Mouse (Mus musculus): ENCODE results near the gene BC017158.
"Not testable (repeated sequence)": the region's sequence is repeated elsewhere in the genome, so short reads cannot be mapped to it uniquely, and the experiment has no call there.

BC017158 gene

DNA sequence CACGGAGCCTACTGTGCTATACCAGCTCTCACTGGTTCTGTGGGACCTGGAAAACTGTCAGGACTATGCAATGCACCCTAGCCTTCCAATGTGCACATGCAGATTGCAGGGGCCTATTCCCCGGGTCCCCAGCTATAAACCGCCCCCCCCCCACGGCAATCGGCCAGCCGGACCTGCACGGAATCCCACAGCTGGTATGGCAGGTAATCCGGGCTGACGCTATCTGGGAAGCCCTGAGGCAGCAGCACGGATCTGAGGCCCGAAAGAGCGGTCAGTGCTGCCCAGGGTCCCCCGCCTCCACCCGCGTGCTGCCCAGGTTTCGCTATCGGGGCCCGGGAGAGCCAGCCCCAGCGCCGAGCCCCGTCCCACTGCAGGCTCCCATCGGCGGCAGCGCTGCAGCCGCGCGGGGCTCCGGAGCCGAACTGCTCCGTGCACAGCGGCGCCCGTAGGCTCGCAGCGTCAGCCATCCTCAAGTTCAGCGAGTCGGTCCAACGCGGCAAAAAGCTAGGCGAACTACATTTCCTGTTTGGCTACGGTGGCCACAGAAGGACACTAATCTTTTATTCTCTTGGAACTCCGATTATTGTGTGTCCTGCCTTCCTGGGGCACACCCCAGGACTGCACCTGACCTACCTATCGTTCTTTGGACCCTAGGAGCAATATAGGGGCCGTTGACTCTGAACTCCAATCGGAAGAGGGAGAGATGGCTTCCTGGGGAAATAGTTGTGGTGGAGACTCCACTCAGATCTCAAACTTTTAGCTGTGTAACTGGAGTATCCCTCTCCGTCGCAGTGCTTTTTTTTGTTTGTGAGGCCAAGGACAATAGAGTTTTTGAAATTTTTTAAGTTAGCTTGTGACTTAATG is at the start of gene BC017158:
BC017158 (minus strand) TSS at position 554 of the 864 bp plus-strand sequence.
- in situ Hi-C loops (cut with MseI, MboI) = no loop called here

DNA sequence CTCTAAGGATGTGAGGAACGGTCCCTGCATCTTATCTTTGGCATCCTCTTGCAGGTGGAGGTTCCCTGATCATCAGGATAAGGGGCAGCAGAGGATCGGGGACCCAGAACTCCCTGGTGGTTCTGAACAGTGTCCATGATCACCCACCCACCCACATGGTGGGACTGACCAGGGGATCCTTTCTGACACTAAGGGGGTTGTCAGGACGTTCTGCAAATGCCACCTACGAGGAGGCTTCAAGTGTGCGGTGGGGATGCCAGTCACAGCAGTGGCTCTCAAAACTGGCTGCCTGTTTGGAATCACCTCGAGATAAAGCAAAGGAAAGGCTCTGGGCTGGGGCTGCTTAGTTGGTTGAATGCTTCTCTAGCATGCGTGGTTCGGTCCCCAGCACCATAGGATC is 49.0 kb upstream of the BC017158 start:
- in situ Hi-C loops (cut with MseI, MboI) = loop anchor here (5.0 kb wide), 1 partner anchor 100 kb away; the partner anchor contains the start of gene Tgfb1i1 (in 2 of the 2)

DNA sequence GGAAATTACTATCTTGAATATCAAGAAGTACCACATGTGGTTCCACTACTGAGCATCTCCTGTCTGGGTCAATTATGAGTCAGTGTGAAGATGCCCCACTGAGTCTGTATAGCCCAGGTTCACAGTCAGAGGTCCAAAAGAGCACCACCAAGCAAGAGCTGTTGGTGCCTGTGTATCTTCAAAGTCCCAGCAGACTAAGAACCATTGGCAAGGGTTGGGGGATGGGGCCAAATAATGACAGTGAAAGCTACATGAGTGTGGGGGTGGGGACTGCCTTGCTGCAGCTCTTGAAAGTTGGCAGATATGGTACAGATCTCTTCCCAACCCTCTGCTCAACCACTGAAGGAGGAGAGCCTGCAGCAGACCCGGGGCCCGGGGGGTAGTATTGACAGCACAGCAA is 48.6 kb upstream of the BC017158 start:
- in situ Hi-C loops (cut with MseI, MboI) = loop anchor here (5.0 kb wide), 1 partner anchor 99 kb away; the partner anchor contains the start of gene Tgfb1i1 (in 2 of the 2)

DNA sequence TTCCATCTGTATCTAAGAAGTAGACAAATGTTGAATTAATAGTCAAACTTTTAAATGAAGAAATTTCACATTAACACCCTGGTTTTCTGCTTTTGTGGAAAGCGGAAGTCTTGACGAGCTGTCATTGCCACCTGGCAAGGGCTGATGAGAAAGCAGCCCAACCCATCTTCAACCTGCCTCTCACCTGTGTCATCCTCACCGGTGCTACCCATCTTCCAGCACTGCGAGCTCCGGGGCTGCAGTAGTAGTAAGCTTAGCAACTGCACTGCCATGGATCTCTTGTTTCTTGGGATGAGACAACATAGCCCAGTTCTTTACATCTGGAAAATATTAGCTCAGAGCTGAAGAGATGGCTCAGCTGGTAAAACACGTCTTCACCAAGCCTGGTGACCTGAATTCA is 47.7 kb upstream of the BC017158 start:
- in situ Hi-C loops (cut with MseI, MboI) = loop anchor here (5.0 kb wide), 1 partner anchor 98 kb away; the partner anchor contains the start of gene Tgfb1i1 (in 2 of the 2)

DNA sequence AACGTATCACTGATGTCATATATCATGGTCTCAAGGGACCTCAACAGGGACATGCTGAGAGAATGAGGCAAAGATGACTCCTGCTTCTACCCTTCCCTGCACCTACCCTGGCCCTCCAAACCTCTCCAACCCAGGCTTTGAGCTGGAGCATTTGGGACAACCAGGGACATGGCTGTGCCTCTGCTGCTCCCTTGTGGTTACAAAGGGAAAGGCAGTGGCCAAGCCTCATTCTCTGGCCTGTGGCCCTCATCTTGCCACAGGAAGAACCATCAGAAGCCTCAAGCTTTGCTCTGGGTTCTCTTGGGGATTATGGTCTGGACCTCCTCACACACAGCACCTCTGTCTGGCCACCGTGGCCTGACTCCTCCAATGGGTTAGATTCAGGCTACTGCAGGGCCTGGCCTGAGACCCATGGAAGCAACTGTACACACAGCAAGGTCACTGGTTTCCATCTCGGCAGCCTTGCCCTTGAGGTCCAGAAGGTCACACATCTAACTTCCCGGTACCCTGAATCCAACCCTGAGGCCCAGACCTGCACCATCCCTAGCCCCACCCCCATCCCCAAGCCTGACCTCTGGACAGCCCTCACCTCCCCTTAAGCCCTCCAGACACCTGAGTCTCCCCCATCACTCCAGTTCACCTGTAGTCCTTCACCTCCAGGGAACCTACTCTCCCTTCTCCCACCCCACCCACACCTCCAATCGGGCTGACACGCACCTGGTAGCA is 47.1 kb upstream of the BC017158 start:
- in situ Hi-C loops (cut with MseI, MboI) = loop anchor here (5.0 kb wide), 1 partner anchor 98 kb away; the partner anchor contains the start of gene Tgfb1i1 (in 2 of the 2)

DNA sequence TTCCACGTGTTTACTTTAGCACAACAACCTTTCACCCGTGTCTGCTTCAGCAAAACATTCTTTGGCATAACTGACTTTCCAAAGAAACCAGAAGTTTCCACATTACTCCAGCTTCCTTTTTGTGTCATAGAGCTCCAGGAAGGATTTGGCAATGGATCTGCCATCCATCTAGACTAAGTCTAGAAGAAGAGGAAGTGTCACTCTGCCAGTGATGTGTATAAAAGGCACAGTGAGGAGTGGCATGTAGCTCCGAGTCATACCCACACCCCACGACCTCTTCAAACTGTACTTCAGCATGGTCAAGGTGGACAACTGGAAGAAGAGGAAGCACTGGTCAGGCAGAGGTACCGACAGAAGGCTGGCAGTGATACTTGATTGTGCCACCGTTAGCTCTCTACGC is 46.5 kb upstream of the BC017158 start:
- in situ Hi-C loops (cut with MseI, MboI) = no loop called here

DNA sequence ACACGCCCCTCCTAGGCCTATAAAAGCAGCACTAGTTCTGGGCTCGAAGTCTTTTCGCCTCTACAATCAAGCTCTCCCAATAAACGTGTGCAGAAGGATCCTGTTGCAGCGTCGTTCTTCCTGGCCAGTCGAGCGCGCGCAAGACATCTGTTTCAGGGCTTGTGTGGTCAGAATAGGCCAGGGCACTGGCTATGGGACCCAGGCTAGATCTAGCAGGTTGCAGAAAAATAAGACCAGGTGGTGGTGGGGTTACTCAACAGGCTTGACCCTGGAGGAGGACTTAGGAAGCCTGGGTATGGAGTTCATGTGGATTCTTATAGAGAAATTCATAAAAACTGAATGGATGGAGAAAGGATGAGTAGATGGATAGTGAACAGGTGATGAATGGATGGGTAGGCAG is 44.7 kb upstream of the BC017158 start:
- in situ Hi-C loops (cut with MseI, MboI) = not testable (repeated sequence)

DNA sequence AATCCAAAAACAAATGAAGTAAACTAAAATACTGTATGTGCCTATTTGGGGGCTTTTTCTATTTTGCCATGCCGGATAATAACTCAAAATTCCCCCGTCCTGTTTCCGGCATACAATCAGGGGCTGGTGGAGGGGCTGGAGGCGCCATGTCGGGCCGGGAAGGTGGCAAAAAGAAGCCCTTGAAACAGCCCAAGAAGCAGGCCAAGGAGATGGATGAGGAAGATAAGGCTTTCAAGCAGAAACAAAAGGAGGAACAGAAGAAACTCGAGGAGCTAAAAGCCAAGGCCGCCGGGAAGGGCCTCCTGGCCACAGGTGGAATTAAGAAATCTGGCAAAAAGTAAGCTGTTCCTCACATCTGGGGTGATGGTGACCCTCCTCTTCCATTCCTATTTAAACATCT is 42.4 kb upstream of the BC017158 start:
- in situ Hi-C loops (cut with MseI, MboI) = not testable (repeated sequence)

DNA sequence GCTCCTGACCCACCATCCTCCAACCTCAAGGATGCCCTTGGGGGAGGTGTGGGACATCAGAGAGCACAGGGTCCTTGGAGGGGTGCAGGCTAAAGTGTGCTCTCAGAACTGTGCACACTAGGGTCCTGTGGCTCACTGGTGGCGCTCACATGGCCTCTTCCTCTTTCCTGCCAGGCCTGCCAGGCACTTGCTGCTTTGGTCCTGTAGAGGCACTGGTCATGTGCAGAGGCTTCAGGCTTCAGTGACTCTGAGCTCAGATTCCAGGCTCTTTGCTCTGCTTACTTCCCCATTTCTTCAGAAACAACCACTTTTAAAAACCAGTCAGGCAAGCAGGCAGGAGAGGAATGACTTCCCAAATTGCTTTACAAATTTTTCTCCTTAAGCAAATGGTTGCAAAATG is 34.9 kb upstream of the BC017158 start:
- in situ Hi-C loops (cut with MseI, MboI) = no loop called here

DNA sequence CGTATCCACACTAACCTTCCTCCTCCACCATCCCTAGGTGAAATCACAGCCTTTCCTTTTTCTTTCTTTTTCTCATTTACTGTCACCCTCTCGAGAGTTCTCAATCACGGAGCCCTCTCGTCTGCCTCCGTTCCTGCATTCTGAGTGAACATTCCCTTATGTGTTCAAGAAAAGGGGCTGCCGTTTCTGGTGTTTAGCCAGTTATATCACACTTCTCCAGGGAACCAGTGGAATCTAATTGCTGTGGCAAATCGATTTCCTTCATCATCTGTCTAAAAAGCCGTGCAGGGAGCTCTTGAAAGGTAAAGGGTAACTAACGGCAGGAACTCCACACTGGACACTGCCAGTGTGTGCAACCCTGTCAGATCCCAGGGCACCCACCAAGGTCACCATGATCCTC is 33.0 kb upstream of the BC017158 start:
- in situ Hi-C loops (cut with MseI, MboI) = no loop called here

DNA sequence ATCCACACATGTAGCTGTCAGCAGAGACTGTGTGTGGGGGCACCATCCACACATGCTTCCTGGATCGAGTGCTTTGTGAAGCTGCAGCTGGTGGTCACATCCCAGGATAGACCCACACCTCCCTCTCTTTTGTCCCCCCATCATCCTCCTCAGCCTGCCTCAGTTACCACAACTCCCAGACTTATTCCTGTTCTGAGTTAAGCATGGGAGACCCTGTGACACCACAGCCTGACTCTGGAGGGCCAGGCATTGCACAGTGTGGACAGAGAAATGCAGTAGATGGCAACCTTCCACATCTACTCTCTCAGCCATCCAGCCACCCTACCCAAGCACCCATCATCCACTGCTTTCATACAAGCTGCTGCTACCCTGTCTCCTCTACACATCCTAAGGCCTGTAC is 27.0 kb upstream of the BC017158 start:
- in situ Hi-C loops (cut with MseI, MboI) = no loop called here

DNA sequence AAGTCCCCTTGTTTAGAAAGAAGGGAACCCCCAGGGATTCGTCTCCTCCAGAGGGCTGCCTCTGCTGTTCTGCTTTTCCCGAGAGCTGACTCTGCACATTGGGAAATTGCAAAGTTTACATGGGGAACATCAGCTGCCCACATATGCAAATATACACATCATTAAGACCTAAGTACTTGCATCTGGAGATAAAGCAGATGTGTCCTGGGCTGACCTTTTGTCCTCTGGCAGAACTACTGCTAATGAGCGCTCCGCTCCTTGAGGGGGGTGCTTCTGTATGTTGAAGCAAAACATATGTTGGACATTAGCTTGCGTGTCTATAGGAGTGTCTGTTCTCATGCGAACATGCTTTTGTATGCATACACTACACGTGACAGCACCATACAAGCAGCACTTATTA is 23.3 kb upstream of the BC017158 start:
- in situ Hi-C loops (cut with MseI, MboI) = no loop called here

DNA sequence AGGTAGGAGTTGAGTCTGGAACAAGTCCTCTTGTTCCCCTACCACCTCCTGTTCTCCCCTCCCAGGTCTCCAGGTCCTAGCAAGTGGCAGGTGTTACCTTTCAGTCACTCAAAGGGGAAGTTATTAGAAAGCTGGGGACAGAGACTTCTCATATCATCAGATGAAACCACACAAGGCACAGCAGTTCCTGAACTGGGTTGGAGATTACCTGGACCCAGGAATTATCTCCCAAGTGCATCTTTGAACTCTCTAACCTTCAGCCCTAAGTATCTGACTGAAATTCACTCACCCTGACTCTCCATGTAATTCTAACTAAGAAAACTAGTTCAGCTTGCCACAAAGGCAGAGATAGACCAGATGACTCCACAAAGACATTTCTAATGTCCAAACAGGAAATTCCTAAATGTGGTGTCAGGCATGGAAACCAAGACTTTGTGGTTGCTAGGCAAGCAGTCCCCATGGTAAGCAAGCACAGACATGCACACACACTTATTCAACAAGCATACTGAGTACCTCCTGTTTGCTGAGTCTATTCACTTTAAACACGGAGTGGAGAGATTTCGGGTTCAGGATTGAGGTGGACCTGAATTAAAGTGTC is 22.3 kb upstream of the BC017158 start:
- in situ Hi-C loops (cut with MseI, MboI) = no loop called here

DNA sequence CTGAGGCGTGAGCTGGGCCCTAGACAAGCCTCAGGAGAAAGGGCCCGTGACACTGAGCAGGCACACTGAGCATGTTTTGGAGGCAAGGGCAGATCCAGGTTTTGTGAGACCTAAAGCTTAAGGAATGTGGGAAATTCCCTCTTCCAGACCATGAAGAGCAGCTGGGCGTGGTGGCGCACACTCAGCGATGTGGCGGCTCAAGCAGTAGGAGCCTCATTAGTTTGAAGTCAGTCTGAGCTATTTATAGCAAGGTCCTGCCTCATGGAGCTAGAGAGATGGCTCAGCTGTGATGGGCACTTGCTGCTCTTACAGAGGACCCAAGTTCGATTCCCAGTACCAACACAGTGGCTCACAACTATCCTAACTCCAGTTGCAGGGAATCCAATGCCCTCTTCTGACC is 21.2 kb upstream of the BC017158 start:
- in situ Hi-C loops (cut with MseI, MboI) = no loop called here

DNA sequence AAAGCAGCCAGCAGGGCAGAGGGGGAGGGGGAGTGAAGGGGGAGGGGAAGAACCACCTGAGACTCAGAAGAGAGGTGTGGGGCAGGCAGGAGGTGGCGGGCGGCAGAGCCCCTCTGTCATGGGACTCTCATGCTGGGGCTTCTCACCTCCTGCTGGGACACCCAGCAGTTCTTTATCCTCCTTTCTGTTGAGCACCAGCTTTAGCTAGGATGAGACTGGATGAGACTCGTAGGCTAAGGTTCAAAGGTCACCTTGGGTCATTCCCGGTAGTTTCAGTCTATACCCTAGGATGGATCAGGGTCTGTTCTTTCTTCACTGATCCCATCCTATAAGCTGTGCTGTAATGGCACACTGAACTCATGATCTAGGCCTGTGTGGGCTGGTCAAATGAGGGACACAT is 19.0 kb upstream of the BC017158 start:
- in situ Hi-C loops (cut with MseI, MboI) = no loop called here

DNA sequence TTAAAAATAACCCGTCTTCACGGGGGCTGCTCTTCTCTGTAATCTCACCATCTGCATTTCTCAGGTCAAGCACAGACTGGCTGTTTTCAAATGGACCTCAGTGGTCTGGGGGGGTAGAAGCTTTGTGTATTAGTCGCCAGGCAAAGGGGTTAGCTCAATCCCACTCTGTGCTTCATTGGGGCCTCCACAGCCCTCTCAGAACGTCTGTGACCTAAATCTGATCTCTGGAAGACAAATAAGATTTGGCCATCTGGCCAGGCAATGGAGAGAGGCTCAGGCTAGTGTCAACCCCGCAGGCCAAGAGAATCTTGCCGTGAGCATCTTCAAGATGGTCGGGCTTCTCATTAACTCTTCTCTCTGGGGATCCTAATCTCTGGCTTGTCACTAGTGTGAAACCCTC is 16.5 kb upstream of the BC017158 start:
- in situ Hi-C loops (cut with MseI, MboI) = no loop called here

DNA sequence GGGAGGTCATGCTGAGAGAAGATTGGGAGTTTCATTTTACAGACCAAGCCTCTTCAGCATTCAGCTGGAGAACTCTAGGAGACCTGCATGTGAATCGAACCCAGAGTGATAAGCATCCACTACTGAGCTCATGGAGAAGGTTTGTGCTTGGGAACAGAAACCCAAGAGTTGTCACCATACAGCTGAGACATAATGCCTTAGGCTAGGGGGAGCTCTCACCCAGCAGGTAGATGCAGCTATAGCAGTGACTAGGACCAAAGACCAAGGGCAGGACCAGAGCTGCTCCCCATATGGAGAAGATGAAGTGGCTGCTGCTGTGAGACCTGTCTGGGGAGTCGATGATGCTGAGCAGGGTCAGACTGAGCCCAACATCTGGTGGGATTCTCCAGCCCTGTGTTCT is 15.6 kb upstream of the BC017158 start:
- in situ Hi-C loops (cut with MseI, MboI) = no loop called here

DNA sequence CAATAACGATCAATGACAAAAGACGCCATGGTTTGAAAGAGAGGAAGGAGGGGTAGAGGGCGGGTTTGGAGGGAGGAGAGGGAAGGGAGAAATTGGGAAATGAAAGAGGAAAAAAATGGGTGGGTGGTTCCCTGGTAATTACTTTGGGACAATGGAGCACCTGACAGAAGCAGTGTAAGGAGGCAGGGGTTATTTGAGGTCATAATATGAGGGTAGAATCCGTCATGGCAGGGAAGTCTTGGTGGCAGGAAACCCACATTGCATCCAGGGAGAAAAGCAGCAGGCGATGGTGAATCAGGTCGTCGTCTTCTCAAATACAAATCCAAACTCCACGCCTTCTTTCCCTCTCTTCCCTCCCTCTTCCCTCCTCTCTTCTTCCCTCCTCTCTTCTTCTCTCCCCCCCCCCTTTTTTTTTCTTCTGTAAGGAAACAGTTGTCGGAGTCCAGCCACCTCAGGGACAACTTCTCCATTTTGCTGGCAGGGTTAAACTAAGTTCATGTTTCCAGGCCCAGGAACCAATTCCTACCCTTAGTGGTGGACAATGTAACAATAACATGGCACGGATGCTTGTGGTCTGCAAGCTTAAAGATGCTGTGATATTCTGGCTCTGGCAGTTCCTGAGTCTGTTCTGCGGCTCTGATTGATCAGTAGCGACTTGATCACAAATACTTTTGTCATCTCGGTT is 14.5 kb upstream of the BC017158 start:
- in situ Hi-C loops (cut with MseI, MboI) = no loop called here

DNA sequence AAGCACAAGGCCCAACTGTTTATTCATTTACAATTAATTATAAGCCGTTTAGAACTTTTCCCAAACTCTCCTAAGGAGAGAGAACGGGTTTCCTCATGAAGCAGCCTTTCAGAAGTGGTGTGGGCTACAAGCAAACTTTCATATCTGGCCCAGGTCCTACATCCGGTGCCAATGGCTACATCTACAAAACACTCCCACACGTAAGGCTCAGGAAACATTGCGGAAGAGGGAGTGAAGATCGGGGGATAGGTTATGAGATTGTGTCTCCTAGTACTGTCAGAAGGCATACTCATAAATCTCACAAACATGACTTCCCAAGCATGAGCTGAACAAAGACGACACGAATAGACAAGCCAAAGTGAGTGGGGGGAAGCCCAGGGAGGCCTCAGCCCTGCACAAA is 13.8 kb upstream of the BC017158 start:
- in situ Hi-C loops (cut with MseI, MboI) = no loop called here

DNA sequence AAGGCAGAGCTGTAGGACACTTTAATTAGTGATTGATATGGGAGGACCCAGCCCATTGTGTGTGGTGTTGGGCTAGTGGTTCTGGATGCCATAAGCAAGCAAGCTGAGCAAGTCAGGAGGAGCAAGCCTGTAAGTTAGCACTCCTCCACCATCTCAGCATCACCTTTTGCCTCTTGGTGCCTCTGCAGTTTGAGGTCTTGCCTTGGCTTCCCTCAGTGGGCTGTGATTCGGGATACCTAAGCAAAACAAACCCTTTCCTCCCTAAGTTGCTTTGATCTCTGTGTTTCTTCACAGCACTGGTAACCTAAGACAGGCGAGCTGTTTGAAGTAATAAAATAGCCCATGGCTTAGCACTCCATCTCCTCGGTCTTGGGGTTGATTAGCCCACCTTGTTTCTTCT is 13.3 kb upstream of the BC017158 start:
- in situ Hi-C loops (cut with MseI, MboI) = no loop called here

DNA sequence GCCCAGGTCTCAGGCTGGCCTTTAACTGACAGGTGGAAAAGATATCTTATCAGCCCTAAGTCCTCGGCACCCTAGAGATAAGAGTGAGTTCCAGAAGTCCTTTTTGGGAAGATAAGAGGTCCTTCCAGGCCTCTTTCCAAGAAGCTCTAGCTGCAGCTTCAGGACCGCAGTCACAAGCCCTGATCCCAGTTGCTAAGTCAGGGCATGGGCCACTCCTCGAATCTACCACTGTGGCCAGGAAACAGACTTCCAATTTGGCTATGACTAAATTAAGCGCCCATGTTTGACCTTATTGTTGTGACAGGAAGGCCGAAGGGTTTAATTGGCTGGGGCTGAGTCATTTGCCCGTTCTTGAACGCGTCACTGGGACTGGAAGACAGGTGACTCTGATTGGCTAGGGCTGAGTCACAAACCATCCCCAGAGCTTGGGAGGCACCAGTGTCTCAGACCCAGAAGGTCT is 12.3 kb upstream of the BC017158 start:
- in situ Hi-C loops (cut with MseI, MboI) = no loop called here

DNA sequence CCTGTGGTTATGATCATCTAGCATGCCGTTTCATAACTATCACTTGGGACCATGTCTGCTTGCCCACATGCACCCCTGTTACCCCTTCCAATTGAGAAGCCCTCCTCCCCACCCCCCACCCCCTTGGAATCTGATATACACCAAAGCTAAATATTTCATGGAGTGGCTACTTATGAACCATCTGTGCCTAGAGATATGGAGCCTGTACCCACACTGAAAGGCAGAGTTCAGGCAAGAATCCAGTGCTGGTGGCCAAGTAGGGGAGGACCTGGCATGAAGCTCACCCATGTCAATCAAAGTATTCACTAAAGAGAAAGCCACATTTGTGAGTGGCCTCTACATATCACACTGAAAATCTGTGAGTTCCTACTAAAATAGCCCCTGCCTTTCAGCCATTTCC is 11.8 kb upstream of the BC017158 start:
- in situ Hi-C loops (cut with MseI, MboI) = no loop called here
